In the genomic region with DNA sequence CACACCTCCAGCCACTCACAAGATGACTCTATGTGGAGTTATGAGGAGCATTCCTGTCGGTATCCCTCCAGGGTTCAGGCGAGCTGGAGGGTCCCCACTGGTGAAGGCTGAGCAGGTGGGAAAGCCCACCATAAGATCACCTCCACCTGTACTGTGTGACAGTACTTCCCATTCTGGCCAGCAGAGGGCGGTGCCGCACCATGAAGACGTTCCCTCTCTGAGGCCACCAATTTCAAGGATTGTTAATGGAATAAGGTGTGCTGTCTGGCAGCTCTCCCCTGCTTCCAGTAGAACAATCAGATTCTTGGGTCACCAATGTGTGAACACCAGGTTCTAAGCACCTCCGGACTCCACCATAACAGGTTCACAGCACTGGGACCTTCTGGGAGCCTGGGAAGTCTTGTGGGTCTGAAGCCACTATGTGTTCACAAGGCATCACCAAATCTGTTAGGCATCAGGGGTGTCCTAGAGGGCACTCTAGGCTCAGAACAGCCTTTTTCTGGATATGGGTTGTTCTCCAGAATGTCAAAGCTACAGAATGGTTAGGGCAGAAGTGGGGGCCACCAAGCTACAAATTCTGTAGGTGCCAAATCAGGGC, we compare ENCODE assay signal across 8 mouse cellular contexts. TPM values are rescaled to one million over a fixed set of nuclear protein-coding genes. Genes with fewer than 3 reads are reported as not detected.
A peak's percentile ranks its signal among the peaks of the same experiment; 100 is the strongest.
DNase-seq lines count a peak whose midpoint lies in the region; ATAC-seq lines count a peak whose summit lies in the region.

No protein-coding gene starts in this region.

- peak; percentile 34 for DNase-seq in WW6 (ENCODE audit: low read depth, low spot score)
- peak; percentile 72 for DNase-seq in cerebellum, adult 9-11 months
- peak; percentile 62 to 83 for DNase-seq in frontal cortex, postnatal 14 days (ENCODE audit: low spot score in 2 of 2)
- peak; percentile 72 to 75 for DNase-seq in layer of hippocampus, postnatal 36 days
- DNase-seq in right cerebral cortex, postnatal 14 days, result peak; percentile 87
- peak; percentile 88 for DNase-seq in urinary bladder, postnatal 25 days (ENCODE audit: low spot score)

- peaks cover 11% of the 10 kb centered on the region for H3K4me1 ChIP-seq in hindbrain, embryonic 15.5 days (replicated peaks)

- no peaks in the 10 kb centered on the region for H3K36me3 ChIP-seq in hindbrain, embryonic 15.5 days

- no peak overlapping the region for H3K4me2 ChIP-seq in hindbrain, embryonic 15.5 days

- H3K9me3 ChIP-seq in hindbrain, embryonic 15.5 days, result no peaks in the 10 kb centered on the region

- no peak overlapping the region for H3K4me3 ChIP-seq in hindbrain, embryonic 15.5 days

- H3K27ac ChIP-seq in hindbrain, embryonic 15.5 days (replicated peaks), result no peak overlapping the region

- peaks cover 14% of the 10 kb centered on the region; the same call in 1 of the 2 replicates for H3K27me3 ChIP-seq in hindbrain, embryonic 15.5 days

- H3K9ac ChIP-seq in hindbrain, embryonic 15.5 days, result no peak overlapping the region

- WGBS in hindbrain, embryonic 15.5 days, result 5% methylated on average over 6 of the region's 6 CpGs

- peak; percentile 86 for ATAC-seq in hindbrain, embryonic 15.5 days (ENCODE audit: low FRiP score, low read depth)
- peak; percentile 68 for ATAC-seq in megakaryocyte, adult 5-6 weeks (ENCODE audit: poor library complexity, severe bottlenecking)

RNA-seq across cellular contexts. Expression of a gene that starts 49.4 kb away (rescaled TPM):
- polyA plus RNA-seq in hindbrain, embryonic 15.5 days (2015; fragmentation: Nextera tagmentation; extraction: Ambion mirVana), result 3.7 and 4.2 TPM in 2 replicates
- 1 to 10 TPM; 2.2 to 3.4 TPM for total RNA-seq in layer of hippocampus, postnatal 36 days (2021)
- total RNA-seq in megakaryocyte, adult 5-6 weeks (2015), result 0.22 TPM in 1 of 2 replicates, not detected in the other
- total RNA-seq in megakaryocyte, adult 5-6 weeks (2017), result 0.51 TPM in 1 of 2 replicates, not detected in the other

Comparison
In these comparisons a context has a peak if more than half of its experiments do, and no peak if none do; other contexts are left out.
1. DNase-seq: peak in every context shown above with its lines; median percentile 88 in urinary bladder, postnatal 25 days; 87 in right cerebral cortex, postnatal 14 days; 74 in layer of hippocampus, postnatal 36 days; 72 in frontal cortex, postnatal 14 days; 72 in cerebellum, adult 9-11 months; 34 in WW6.